Mouse (Mus musculus) embryonic facial prominence, embryonic 13.5 days (tissue): ENCODE results near the gene S100a8. TPM values are rescaled to one million over a fixed set of nuclear protein-coding genes. Genes with fewer than 3 reads are reported as not detected.

Experiments
- ATAC-seq: fragments of 200-750 bp; cut with Nextera tagmentation; 2 replicates; pipeline ENCODE4 v1.8.0; 2017; ENCODE audit warnings: low read depth; ENCODE audit not compliant: insufficient number of reproducible peaks, insufficient read depth, low FRiP score, low TSS enrichment
- H3K27ac ChIP-seq: fragments of 300-500 bp; sonication (generic); 2 replicates; pipeline ENCODE4 v1.5.1; 2015; ENCODE audit warnings: moderate library complexity, mild to moderate bottlenecking, inconsistent platforms
- H3K27me3 ChIP-seq: fragments of 300-500 bp; sonication (generic); 2 replicates; pipeline ENCODE4 v1.6.1; 2015; ENCODE audit warnings: mild to moderate bottlenecking, inconsistent platforms
- H3K36me3 ChIP-seq: fragments of 300-500 bp; sonication (generic); 2 replicates; pipeline ENCODE4 v1.6.1; 2015; ENCODE audit warnings: mild to moderate bottlenecking, inconsistent platforms
- H3K4me1 ChIP-seq: fragments of 300-500 bp; sonication (generic); 2 replicates; pipeline ENCODE4 v1.6.1; 2015; ENCODE audit warnings: inconsistent platforms
- H3K4me2 ChIP-seq: fragments of 300-500 bp; sonication (generic); 2 replicates; pipeline ENCODE4 v1.6.1; 2015; ENCODE audit warnings: moderate library complexity, mild to moderate bottlenecking, inconsistent platforms
- H3K4me3 ChIP-seq: fragments of 300-500 bp; sonication (generic); 2 replicates; pipeline ENCODE4 v1.5.1; 2015; ENCODE audit warnings: mild to moderate bottlenecking, inconsistent platforms
- H3K9ac ChIP-seq: fragments of 300-500 bp; sonication (generic); 2 replicates; pipeline ENCODE4 v1.6.1; 2015; ENCODE audit warnings: mild to moderate bottlenecking, inconsistent platforms
- H3K9me3 ChIP-seq: fragments of 300-500 bp; sonication (generic); 2 replicates; pipeline ENCODE4 v1.6.1; 2016; ENCODE audit warnings: inconsistent platforms
- WGBS: fragments of 180-500 bp; shearing (Covaris S2); methylation state at CpG from one replicate; pipeline ENCODE4 v1.1.7; 2015; ENCODE audit warnings: mixed read lengths; 5-methylcytosine and 5-hydroxymethylcytosine counted together
- polyA plus RNA-seq: library from polyadenylated mRNA; unstranded; fragments of >200 nt; fragmentation: Nextera tagmentation; extraction: Ambion mirVana; gene quantifications from 2 replicates; pipeline ENCODE4 v1.2.1, GENCODE M21; 2015

Gene S100a8
- polyA plus RNA-seq, 1 experiment from 2014 or later, result 5.9 TPM

DNA sequence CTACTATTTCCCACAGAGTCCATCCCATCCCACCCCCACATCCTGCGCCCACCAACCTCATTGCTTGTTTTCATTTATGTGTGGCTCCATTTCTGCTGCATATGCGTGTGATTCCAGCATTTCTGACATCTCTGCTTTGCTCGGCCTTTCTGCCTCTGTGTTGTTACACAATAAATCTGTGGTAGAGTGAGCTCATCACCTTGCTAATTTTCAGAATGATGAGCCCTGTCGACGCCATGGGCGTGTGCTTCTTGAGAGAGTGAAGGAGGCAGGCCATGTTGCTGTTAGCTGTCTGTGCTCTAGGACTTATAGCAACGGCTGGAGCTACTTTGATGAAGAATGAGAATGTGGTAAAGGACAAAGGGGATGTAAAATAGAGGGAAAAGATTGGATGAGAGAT lies 27.8 kb upstream of the S100a8 start:
- Histone ChIP-seq H3K36me3 (no peaks in the 10 kb centered on the region), H3K27me3 (no peaks in the 10 kb centered on the region), H3K9ac (no peak overlapping the region), H3K4me3 (no peak overlapping the region), H3K27ac (no peak overlapping the region), H3K4me2 (no peak overlapping the region), H3K4me1 (no peaks in the 10 kb centered on the region), H3K9me3 (no peaks in the 10 kb centered on the region)
- WGBS, result 85% methylated on average over 7 of the region's 7 CpGs
- ATAC-seq, result no peak

DNA sequence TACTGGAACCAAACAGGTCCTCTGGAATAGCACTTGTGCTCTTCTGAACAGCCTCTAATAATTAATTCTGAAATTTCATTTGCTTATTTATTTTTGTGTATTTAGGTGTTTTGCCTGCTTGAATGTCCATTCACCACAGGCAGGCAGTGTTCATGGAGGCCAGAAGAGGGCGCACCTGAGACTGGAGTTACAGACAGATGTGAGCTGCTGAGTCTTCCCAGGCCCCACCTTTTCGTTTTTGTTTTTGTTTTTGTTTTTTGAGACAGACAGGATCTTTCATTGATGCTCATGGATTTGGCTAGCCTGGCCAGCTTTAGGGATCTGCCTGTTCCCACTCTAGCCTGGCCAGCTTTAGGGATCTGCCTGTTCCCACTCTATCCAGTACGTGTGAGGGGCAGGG lies 24.6 kb upstream of the S100a8 start:
- Histone ChIP-seq H3K4me1 (no peaks in the 10 kb centered on the region), H3K4me3 (no peak overlapping the region), H3K4me2 (no peak overlapping the region), H3K36me3 (no peaks in the 10 kb centered on the region), H3K27me3 (no peaks in the 10 kb centered on the region), H3K9me3 (no peaks in the 10 kb centered on the region), H3K9ac (no peak overlapping the region), H3K27ac (no peak overlapping the region)
- WGBS, result 48% methylated on average over 3 of the region's 3 CpGs
- ATAC-seq, result no peak

DNA sequence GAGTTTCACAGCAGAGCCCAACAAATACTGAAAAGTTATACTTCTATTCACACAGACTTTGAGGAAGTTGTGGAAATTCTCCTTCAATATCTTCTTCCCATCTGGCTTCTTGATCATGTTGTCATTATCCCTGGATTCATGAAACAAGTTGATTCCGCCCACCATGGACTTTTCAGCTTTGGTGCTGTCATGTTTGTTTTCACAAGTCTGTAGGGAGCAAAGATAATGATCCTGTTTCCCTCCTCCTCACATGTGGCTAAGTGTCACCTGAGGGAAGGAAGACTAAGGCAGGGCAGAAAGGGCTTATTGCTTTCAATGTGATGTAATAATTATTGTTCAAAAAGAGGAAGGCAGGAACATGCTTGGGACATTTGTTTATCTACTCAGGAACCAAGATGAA lies 21.5 kb upstream of the S100a8 start:
- Histone ChIP-seq H3K27ac (no peak overlapping the region), H3K4me2 (no peak overlapping the region), H3K36me3 (no peaks in the 10 kb centered on the region), H3K9ac (no peak overlapping the region), H3K9me3 (no peaks in the 10 kb centered on the region), H3K4me3 (no peak overlapping the region), H3K27me3 (no peaks in the 10 kb centered on the region), H3K4me1 (no peaks in the 10 kb centered on the region)
- 77% methylated on average over 1 of the region's 1 CpGs for WGBS
- no peak for ATAC-seq

DNA sequence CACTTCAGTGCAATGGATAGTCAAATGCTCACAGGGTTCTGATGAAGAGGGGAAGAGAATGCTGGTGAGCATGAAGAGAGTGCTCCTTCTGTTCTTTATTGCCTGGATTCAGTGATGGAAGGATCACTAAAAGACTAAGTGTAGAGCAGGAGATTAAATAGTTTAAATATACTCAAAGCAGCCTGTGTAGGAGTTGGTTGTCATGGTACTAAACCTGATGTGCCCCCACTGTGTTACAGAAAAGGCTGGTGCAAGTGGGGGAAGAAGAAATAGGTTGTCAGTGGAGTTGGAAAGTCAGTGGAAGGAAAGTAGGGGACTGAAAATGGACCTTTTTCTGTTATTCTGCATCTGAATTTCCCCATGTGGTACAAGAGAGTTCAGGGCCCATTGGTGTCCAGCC lies 19.8 kb upstream of the S100a8 start:
- H3K27me3 ChIP-seq, result no peaks in the 10 kb centered on the region; the same call in 1 of the 2 replicates

DNA sequence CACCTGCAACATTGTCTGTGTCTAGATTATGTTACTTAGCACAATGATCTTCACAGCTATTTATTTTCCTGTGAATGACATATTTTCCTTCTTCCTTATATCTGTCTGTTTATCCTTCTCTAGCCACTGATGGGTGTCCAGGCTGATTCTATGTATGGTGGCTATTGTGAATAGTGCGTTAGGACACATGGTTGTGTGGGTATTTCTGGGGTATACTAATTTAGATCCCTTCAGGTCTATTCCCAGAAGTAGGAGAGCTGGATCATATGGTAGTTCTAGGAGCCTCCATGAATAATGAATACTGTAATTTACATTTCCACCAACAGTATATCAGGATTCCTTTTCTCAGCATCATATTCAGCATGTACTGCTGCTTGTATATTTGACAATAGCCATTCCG lies 18.9 kb upstream of the S100a8 start:
- ATAC-seq, result no peak
- H3K4me2 ChIP-seq, result no peak overlapping the region
- H3K9me3 ChIP-seq, result no peaks in the 10 kb centered on the region
- H3K36me3 ChIP-seq, result no peaks in the 10 kb centered on the region
- no peak overlapping the region for H3K27ac ChIP-seq
- no peaks in the 10 kb centered on the region; the same call in 1 of the 2 replicates for H3K27me3 ChIP-seq
- no peaks in the 10 kb centered on the region for H3K4me1 ChIP-seq
- no peak overlapping the region for H3K9ac ChIP-seq
- no peak overlapping the region for H3K4me3 ChIP-seq
- 92% methylated on average over 2 of the region's 2 CpGs for WGBS

More for the DNA sequence above, 19.8 kb upstream of the S100a8 start:
- no peak overlapping the region for H3K27ac ChIP-seq
- no peak overlapping the region for H3K4me2 ChIP-seq
- H3K9ac ChIP-seq, result no peak overlapping the region
- no peaks in the 10 kb centered on the region for H3K9me3 ChIP-seq
- no peak overlapping the region for H3K4me3 ChIP-seq
- no peaks in the 10 kb centered on the region for H3K4me1 ChIP-seq
- ATAC-seq, result no peak
- H3K36me3 ChIP-seq, result no peaks in the 10 kb centered on the region

DNA sequence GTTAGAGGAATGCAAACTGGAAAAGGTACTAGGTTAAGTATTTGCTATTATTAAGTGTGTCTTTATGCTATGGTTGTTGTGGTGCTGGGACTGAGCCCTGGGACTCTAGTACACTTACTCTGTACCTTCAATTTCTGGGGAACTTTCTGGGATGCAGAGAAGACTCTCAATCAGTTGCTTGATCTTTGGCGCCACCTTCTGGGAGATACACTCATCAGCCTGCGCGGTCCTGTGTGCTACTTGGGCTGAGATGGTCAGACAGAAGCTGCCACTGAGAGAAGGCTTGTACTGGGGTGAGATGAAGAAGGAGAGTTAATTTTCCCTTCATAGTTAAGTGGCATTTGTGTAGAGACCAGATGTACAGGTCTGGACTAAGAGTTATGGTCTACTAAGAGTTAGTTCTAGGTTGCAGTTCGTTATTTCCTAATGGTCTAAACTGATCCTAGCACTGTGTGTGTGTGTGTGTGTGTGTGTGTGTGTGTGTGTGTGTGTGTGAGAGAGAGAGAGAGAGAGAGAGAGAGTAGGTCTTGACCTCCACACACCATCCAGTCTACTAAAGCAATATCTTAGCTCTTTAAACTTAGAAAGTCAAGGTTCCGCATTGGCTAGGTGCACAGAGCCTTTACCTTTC lies 15.8 kb upstream of the S100a8 start:
- no peak overlapping the region for H3K9ac ChIP-seq
- H3K27ac ChIP-seq, result no peak overlapping the region
- H3K4me1 ChIP-seq, result no peaks in the 10 kb centered on the region
- H3K4me2 ChIP-seq, result no peak overlapping the region
- H3K4me3 ChIP-seq, result no peak overlapping the region
- H3K9me3 ChIP-seq, result no peaks in the 10 kb centered on the region
- peaks cover 3% of the 10 kb centered on the region for H3K27me3 ChIP-seq
- 36% methylated on average over 5 of the region's 5 CpGs for WGBS
- H3K36me3 ChIP-seq, result no peaks in the 10 kb centered on the region
- 0 out of 2 replicates have a peak, but pooled peaks have one; percentile 43 for ATAC-seq

DNA sequence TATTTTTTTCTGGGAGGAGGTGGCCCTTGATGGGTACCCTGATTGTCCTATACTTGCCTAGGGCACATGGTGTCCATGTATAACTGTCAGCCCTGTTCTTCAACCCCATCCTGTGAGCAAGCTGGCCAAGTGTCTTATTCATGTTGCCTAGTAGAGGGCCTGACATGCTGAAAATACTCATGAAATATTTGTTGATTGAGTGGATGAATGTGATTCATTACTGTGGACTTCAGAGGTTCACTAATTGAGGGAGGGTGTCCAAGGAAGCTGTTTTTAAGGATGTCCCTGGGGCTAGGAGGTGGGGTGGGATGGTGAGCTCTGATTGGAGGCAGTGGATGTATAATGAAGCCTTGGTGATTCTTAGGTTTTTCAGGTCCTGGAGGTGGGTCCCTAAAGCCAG lies 15.1 kb upstream of the S100a8 start, which contains the start of gene S100a7a:
Gene S100a7a, plus strand, starts transcription at position 301 of the 400 bp plus-strand sequence.
- H3K9me3 ChIP-seq, result no peaks in the 10 kb centered on the region
- peaks cover 3% of the 10 kb centered on the region for H3K27me3 ChIP-seq
- ATAC-seq, result no peak
- H3K4me2 ChIP-seq, result no peak within 1 kb of the TSS
- no peaks in the 10 kb centered on the region for H3K36me3 ChIP-seq
- H3K9ac ChIP-seq, result no peak within 1 kb of the TSS
- H3K27ac ChIP-seq, result no peak within 1 kb of the TSS
- H3K4me3 ChIP-seq, result no peak within 1 kb of the TSS
- H3K4me1 ChIP-seq, result no peaks in the 10 kb centered on the region

DNA sequence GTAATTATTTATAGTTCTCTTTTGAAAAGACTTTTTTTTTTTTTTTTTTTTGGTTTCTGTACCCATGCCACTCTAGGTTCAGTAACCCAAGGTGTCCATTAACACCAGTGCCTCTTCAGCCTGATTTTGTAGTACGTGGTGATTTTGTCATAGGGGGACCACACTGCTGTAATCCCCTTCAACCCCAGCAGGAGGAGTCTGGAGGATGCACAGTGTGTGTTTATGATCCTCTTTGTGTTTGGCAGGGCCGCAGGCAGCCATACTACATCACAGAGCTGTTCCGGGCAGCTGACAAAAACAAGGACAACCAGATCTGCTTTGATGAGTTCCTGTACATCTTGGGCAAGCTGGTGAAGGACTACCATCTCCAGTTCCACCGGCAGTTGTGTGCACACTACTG lies 11.4 kb upstream of the S100a8 start:
- Histone ChIP-seq H3K9me3 (no peaks in the 10 kb centered on the region), H3K4me2 (no peak overlapping the region), H3K27me3 (peaks cover 3% of the 10 kb centered on the region), H3K4me3 (no peak overlapping the region), H3K27ac (no peak overlapping the region), H3K4me1 (no peaks in the 10 kb centered on the region), H3K36me3 (no peaks in the 10 kb centered on the region), H3K9ac (no peak overlapping the region)
- 69% methylated on average over 4 of the region's 4 CpGs for WGBS
- no peak for ATAC-seq

DNA sequence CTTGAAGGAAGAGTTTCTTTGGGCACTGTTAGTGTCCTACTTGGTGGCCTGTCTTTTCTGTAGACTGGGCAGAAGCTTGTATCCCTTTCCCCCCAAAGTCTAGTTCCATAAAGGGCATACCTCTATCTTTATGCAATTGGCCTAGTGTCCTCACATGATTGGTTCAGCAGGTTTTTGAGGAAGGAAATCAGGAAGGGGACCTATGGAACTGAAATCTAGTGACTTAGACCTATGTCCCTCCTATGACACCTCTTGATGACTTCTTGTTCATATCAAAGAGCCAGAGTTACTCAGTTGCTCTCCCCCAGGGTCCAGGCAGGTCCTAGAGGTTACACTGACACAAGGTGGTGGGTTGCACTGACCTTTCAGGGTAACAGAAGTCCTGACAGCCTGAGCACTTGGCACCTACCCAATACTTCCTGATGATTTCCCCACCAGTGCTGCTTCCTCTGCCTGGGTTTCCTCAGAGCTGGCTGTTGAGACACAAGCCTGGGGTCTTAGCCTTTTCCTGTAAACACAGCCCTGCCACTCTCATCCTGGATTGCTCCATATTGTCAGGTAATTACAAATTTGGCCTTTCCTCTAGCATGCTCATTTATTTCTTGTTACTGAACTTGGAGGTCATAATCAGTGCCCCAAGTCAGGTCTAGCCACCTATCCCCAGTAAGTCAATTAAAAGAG lies 9.3 kb upstream of the S100a8 start:
- no peak for ATAC-seq
- Histone ChIP-seq H3K36me3 (no peaks in the 10 kb centered on the region), H3K9ac (no peak overlapping the region), H3K9me3 (no peaks in the 10 kb centered on the region), H3K27ac (no peak overlapping the region), H3K4me1 (no peaks in the 10 kb centered on the region), H3K27me3 (peaks cover 3% of the 10 kb centered on the region), H3K4me2 (no peak overlapping the region), H3K4me3 (no peak overlapping the region)

DNA sequence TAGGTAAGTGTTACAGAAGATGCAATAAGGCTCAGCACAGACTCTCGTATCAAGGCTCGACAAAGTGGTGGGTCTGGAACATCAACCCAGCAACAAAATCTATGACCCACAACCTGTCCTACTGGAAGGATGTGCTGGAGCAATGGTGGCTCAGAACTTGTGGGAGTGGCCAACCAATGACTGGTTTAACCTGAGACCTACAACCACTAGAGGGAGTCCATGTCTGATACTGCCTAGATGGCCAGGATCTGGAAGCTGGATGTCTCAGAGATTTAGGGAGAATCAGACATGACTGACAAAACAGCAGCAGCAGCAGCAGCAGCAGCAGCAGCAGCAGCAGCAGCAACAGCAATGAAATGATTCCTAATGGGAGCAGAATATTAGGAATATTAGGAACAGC lies 4.6 kb upstream of the S100a8 start:
- no peak overlapping the region for H3K4me2 ChIP-seq
- H3K27me3 ChIP-seq, result no peaks in the 10 kb centered on the region
- H3K27ac ChIP-seq, result no peak overlapping the region
- H3K36me3 ChIP-seq, result no peaks in the 10 kb centered on the region
- H3K4me3 ChIP-seq, result no peak overlapping the region
- H3K4me1 ChIP-seq, result peaks cover 5% of the 10 kb centered on the region; the same call in 1 of the 2 replicates
- H3K9ac ChIP-seq, result no peak overlapping the region
- ATAC-seq, result no peak
- H3K9me3 ChIP-seq, result no peaks in the 10 kb centered on the region
- 72% methylated on average over 2 of the region's 2 CpGs for WGBS

DNA sequence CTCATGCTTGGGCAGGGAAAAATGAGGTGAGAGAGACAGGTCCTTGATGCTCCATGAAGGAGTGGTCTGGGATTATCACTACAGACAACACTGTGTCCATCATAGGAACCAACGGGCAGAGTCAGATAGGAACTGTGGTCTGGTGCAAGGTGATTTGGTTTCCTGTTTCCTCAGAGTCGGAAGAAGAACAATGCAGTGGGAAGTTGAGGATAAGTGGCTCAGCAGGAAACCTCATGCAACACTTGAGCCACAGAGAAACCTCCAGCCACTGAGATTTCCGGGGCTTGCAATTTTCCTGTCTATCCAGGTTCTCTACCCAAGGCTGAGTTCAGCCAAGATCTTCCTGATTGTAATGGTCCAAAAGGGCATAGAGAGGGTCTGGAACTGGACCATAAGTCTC lies 9.9 kb downstream of the S100a8 start:
- no peak for ATAC-seq
- Histone ChIP-seq H3K27ac (no peak overlapping the region), H3K4me1 (no peaks in the 10 kb centered on the region), H3K4me3 (no peak overlapping the region), H3K27me3 (no peaks in the 10 kb centered on the region), H3K4me2 (no peak overlapping the region), H3K9ac (no peak overlapping the region), H3K36me3 (no peaks in the 10 kb centered on the region), H3K9me3 (no peaks in the 10 kb centered on the region)
- 60% methylated on average over 3 of the region's 3 CpGs for WGBS

DNA sequence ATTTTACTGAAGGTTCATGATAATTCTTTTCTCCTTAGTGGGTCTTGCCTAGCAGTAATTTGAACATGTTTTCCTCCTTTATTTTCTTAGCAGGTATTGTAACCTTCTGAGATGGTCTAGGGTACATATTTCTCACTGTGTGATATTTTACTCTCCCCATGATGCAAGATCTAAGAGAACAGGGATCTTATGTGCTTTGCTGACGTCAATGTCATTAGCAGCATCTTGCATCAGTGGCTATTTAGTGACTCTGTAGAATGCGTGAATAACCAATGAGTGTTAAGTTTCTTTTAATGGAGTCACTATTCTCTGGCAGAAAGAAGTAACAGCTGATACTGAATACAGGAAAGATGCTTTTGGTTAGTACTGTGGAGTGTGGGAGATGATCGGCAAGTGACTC lies 15.2 kb downstream of the S100a8 start:
- Histone ChIP-seq H3K9me3 (no peaks in the 10 kb centered on the region), H3K9ac (no peak overlapping the region), H3K27me3 (no peaks in the 10 kb centered on the region), H3K27ac (no peak overlapping the region), H3K4me2 (no peak overlapping the region), H3K36me3 (no peaks in the 10 kb centered on the region), H3K4me1 (no peaks in the 10 kb centered on the region), H3K4me3 (no peak overlapping the region)
- 82% methylated on average over 3 of the region's 3 CpGs for WGBS
- ATAC-seq, result no peak
